ENCODE assay signal across 36 mouse cellular contexts in the genomic region with DNA sequence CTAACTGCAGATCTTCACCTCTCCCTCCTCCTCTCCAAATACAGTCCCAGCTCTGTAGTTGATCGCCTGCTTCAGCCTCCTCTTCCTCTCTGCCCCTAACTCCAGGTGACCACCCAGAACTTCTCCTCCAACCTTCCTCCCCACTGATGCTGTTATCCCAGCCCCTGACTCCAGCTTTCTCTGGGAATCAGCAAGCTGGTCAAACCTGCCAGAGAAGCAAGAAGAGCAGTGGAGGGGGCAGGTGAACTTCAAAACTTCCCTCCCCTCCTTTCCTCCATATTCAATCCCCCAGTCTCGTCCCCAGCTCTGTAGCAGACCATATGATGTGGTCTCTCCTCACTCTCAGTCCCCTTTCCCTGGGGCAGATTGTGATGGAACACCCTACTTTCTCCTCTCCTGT. TPM values are rescaled to one million over a fixed set of nuclear protein-coding genes. Genes with fewer than 3 reads are reported as not detected.
"Had no signal": no experiment of that assay in that cellular context is flagged by ENCODE, and none has a peak within 500 bp of the region (broad histone marks: within the 10 kb centered on the region; RNA-seq: fewer than 3 reads in every experiment).

No protein-coding gene starts in this region.

- H3K27ac ChIP-seq: hindbrain, embryonic 13.5 days; hindbrain, embryonic 15.5 days; hindbrain, postnatal 0 days; kidney, embryonic 15.5 days; kidney, postnatal 0 days; limb, embryonic 10.5 days; limb, embryonic 12.5 days; liver, embryonic 13.5 days; liver, embryonic 15.5 days had no signal

- H3K4me2 ChIP-seq: heart, embryonic 12.5 days; hindbrain, embryonic 13.5 days; hindbrain, embryonic 15.5 days; kidney, embryonic 15.5 days; limb, embryonic 12.5 days; liver, embryonic 11.5 days; liver, embryonic 13.5 days; liver, embryonic 15.5 days had no signal

- H3K36me3 ChIP-seq: heart, embryonic 12.5 days; hindbrain, embryonic 13.5 days; hindbrain, embryonic 15.5 days; kidney, embryonic 15.5 days; limb, embryonic 10.5 days; limb, embryonic 12.5 days; liver, embryonic 13.5 days; liver, embryonic 15.5 days had no signal

- H3K9ac ChIP-seq: heart, embryonic 12.5 days; hindbrain, embryonic 13.5 days; hindbrain, embryonic 15.5 days; kidney, embryonic 15.5 days; limb, embryonic 12.5 days; liver, embryonic 13.5 days; liver, embryonic 15.5 days had no signal

- H3K9me3 ChIP-seq: heart, embryonic 12.5 days; hindbrain, embryonic 13.5 days; hindbrain, embryonic 15.5 days; kidney, embryonic 15.5 days; limb, embryonic 10.5 days; limb, embryonic 12.5 days; liver, embryonic 13.5 days; liver, embryonic 15.5 days had no signal

- DNase-seq: gastrocnemius, postnatal 14 days; gastrocnemius, postnatal 36 days; heart, adult 18-20 months; heart, postnatal 10 days; kidney, adult 11 months; kidney, adult 2 months; kidney, adult 9 months; kidney, postnatal 14 days; kidney, postnatal 36 days; layer of hippocampus, adult 9-11 months; layer of hippocampus, postnatal 36 days; liver; liver, embryonic 13.5 days had no signal

- H3K4me1 ChIP-seq: liver, embryonic 15.5 days had no signal

- H3K4me3 ChIP-seq: heart, embryonic 12.5 days; hindbrain, embryonic 13.5 days; hindbrain, embryonic 15.5 days; kidney, embryonic 15.5 days; limb, embryonic 10.5 days; limb, embryonic 12.5 days; liver, embryonic 13.5 days; liver, embryonic 15.5 days had no signal

- ATAC-seq: hindbrain, postnatal 0 days; intestine, embryonic 16.5 days had no signal

RNA-seq across cellular contexts. Expression of a gene that starts 15.9 kb away (rescaled TPM):
- total RNA-seq: gastrocnemius, adult 18-20 months; gastrocnemius, adult 8-10 months; gastrocnemius, postnatal 14 days; gastrocnemius, postnatal 36 days; heart, adult 18-20 months; heart, adult 8-10 months; heart, postnatal 10 days; heart, postnatal 25 days; hematopoietic stem cell, adult 5-6 weeks; layer of hippocampus, adult 18-20 months; layer of hippocampus, adult 8-10 months; layer of hippocampus, postnatal 14 days; layer of hippocampus, postnatal 36 days; left cerebral cortex, adult 18-20 months; left cerebral cortex, adult 8-10 months; left cerebral cortex, postnatal 14 days; left cerebral cortex, postnatal 36 days had no signal
